Mouse (Mus musculus): ENCODE data around the gene Hfe2. TPM values are rescaled to one million over a fixed set of nuclear protein-coding genes. Genes with fewer than 3 reads are reported as not detected.

Hfe2 gene
- total RNA-seq, 2 experiments from 2014 or later: not detected

GRCm38 (mm10) chr3:96524028-96524810 lies 753 bp upstream of the Hfe2 start:
- no peak for ATAC-seq (replicated peaks; ENCODE audit: low FRiP score, low TSS enrichment, poor library complexity, severe bottlenecking)

GRCm38 (mm10) chr3:96526013-96526762 lies 1.2 kb downstream of the Hfe2 start:
- ATAC-seq (replicated peaks; ENCODE audit: low FRiP score, low TSS enrichment, poor library complexity, severe bottlenecking): no peak

- no peak for ATAC-seq (replicated peaks; ENCODE audit: low FRiP score, low TSS enrichment, poor library complexity, severe bottlenecking)
Observed at GRCm38 (mm10) chr3:96526864-96527542, 2.0 kb downstream of the Hfe2 start.

GRCm38 (mm10) chr3:96528506-96528905 lies 3.5 kb downstream of the Hfe2 start:
- ATAC-seq (replicated peaks; ENCODE audit: low FRiP score, low TSS enrichment, poor library complexity, severe bottlenecking): no peak

GRCm38 (mm10) chr3:96532050-96532449 lies 7.1 kb downstream of the Hfe2 start:
- ATAC-seq (replicated peaks; ENCODE audit: low FRiP score, low TSS enrichment, poor library complexity, severe bottlenecking): no peak

- ATAC-seq (replicated peaks; ENCODE audit: low FRiP score, low TSS enrichment, poor library complexity, severe bottlenecking): no peak
Observed at GRCm38 (mm10) chr3:96534300-96534699, 9.3 kb downstream of the Hfe2 start.

- ATAC-seq (replicated peaks; ENCODE audit: low FRiP score, low TSS enrichment, poor library complexity, severe bottlenecking): no peak
Observed at GRCm38 (mm10) chr3:96539316-96539715, 14.3 kb downstream of the Hfe2 start.

- no peak for ATAC-seq (replicated peaks; ENCODE audit: low FRiP score, low TSS enrichment, poor library complexity, severe bottlenecking)
Observed at GRCm38 (mm10) chr3:96540740-96541139, 15.8 kb downstream of the Hfe2 start.

- ATAC-seq (replicated peaks; ENCODE audit: low FRiP score, low TSS enrichment, poor library complexity, severe bottlenecking): no peak
Observed at GRCm38 (mm10) chr3:96541328-96542078, 16.5 kb downstream of the Hfe2 start.

- ATAC-seq (replicated peaks; ENCODE audit: low FRiP score, low TSS enrichment, poor library complexity, severe bottlenecking): no peak
Observed at GRCm38 (mm10) chr3:96542554-96542953, 17.6 kb downstream of the Hfe2 start.

- no peak for ATAC-seq (replicated peaks; ENCODE audit: low FRiP score, low TSS enrichment, poor library complexity, severe bottlenecking)
Observed at GRCm38 (mm10) chr3:96543345-96543744, 18.4 kb downstream of the Hfe2 start.

GRCm38 (mm10) chr3:96545565-96545964 lies 20.6 kb downstream of the Hfe2 start:
- ATAC-seq (replicated peaks; ENCODE audit: low FRiP score, low TSS enrichment, poor library complexity, severe bottlenecking): no peak

GRCm38 (mm10) chr3:96546880-96547279 lies 21.9 kb downstream of the Hfe2 start:
- ATAC-seq (replicated peaks; ENCODE audit: low FRiP score, low TSS enrichment, poor library complexity, severe bottlenecking): no peak

GRCm38 (mm10) chr3:96547389-96547960 lies 22.5 kb downstream of the Hfe2 start:
- peak; percentile 79 for ATAC-seq (replicated peaks; ENCODE audit: low FRiP score, low TSS enrichment, poor library complexity, severe bottlenecking)

GRCm38 (mm10) chr3:96548824-96549223 lies 23.9 kb downstream of the Hfe2 start:
- no peak for ATAC-seq (replicated peaks; ENCODE audit: low FRiP score, low TSS enrichment, poor library complexity, severe bottlenecking)

- no peak for ATAC-seq (replicated peaks; ENCODE audit: low FRiP score, low TSS enrichment, poor library complexity, severe bottlenecking)
Observed at GRCm38 (mm10) chr3:96549346-96549745, 24.4 kb downstream of the Hfe2 start.

GRCm38 (mm10) chr3:96551203-96551602 lies 26.2 kb downstream of the Hfe2 start:
- peak; percentile 65; the same call in 1 of the 2 replicates for ATAC-seq (replicated peaks; ENCODE audit: low FRiP score, low TSS enrichment, poor library complexity, severe bottlenecking)

GRCm38 (mm10) chr3:96551890-96552289 lies 26.9 kb downstream of the Hfe2 start:
- ATAC-seq (replicated peaks; ENCODE audit: low FRiP score, low TSS enrichment, poor library complexity, severe bottlenecking): no peak

- ATAC-seq (replicated peaks; ENCODE audit: low FRiP score, low TSS enrichment, poor library complexity, severe bottlenecking): no peak
Observed at GRCm38 (mm10) chr3:96553601-96554000, 28.6 kb downstream of the Hfe2 start.

Data from megakaryocyte-erythroid progenitor cell, adult 5-6 weeks (primary cell).